Mouse (Mus musculus): Measurements from ENCODE around the gene Rnf5. TPM values are rescaled to one million over a fixed set of nuclear protein-coding genes. Genes with fewer than 3 reads are reported as not detected.
A peak's percentile ranks its signal among the peaks of the same experiment; 100 is the strongest.

The Rnf5 gene
- polyA plus RNA-seq, 1 experiment from 2014 or later: 88.4 TPM

- Histone ChIP-seq H3K36me3 (replicated peaks) (no peaks in the 10 kb centered on the region), H3K4me2 (no peak overlapping the region), H3K27ac (replicated peaks) (no peak overlapping the region), H3K9ac (no peak overlapping the region), H3K27me3 (peaks cover 21% of the 10 kb centered on the region), H3K4me3 (replicated peaks) (no peak overlapping the region), H3K4me1 (replicated peaks) (peaks cover 18% of the 10 kb centered on the region), H3K9me3 (replicated peaks) (no peaks in the 10 kb centered on the region)
- ATAC-seq (ENCODE audit: insufficient read depth): no peak
- WGBS (ENCODE audit: insufficient replicate concordance): 62% methylated on average over 3 of the region's 3 CpGs
Measured at GRCm38 (mm10) chr17:34562595-34562994, 40.9 kb downstream of the Rnf5 start.

DNA sequence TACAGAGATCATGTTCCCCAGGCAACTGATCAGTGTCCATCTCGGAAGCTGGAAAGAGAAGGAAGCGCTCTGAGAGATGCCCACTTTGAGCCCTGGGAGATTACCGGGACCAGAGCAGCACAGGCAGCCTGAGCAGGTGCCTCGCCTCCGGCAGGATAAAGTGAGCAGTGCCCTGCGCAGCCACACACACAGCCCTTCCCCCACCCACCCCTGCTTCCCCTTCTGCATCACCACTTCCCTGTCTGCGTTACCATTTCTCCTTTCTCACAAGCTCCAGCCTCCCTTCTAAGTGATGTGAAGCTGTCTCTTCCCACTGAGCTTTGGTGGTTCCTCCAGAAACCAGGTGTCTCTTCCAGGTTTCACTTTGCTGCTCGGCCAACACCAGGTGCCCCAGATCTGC lies 42.3 kb downstream of the Rnf5 start:
- no peaks in the 10 kb centered on the region for H3K9me3 ChIP-seq (replicated peaks)
- ATAC-seq (ENCODE audit: insufficient read depth): no peak
- H3K4me2 ChIP-seq: peak overlapping the region; percentile 27; the same call in 1 of the 2 replicates
- no peak overlapping the region for H3K9ac ChIP-seq
- H3K27ac ChIP-seq (replicated peaks): 0 out of 2 replicates have a peak overlapping the region, but pooled peaks have one; percentile 15
- H3K4me3 ChIP-seq (replicated peaks): no peak overlapping the region
- WGBS (ENCODE audit: insufficient replicate concordance): 24% methylated on average over 8 of the region's 8 CpGs
- H3K4me1 ChIP-seq (replicated peaks): peaks cover 18% of the 10 kb centered on the region
- peaks cover 25% of the 10 kb centered on the region; the same call in 1 of the 2 replicates for H3K27me3 ChIP-seq
- H3K36me3 ChIP-seq (replicated peaks): no peaks in the 10 kb centered on the region

- no peaks in the 10 kb centered on the region for H3K36me3 ChIP-seq (replicated peaks)
- no peak overlapping the region for H3K9ac ChIP-seq
- H3K4me2 ChIP-seq: no peak overlapping the region
- no peak for ATAC-seq (ENCODE audit: insufficient read depth)
- peaks cover 23% of the 10 kb centered on the region; the same call in 1 of the 2 replicates for H3K27me3 ChIP-seq
- H3K27ac ChIP-seq (replicated peaks): no peak overlapping the region
- 77% methylated on average over 6 of the region's 6 CpGs for WGBS (ENCODE audit: insufficient replicate concordance)
- H3K4me1 ChIP-seq (replicated peaks): peaks cover 18% of the 10 kb centered on the region
- H3K4me3 ChIP-seq (replicated peaks): no peak overlapping the region
- no peaks in the 10 kb centered on the region for H3K9me3 ChIP-seq (replicated peaks)
Measured at GRCm38 (mm10) chr17:34560438-34560837, 43.1 kb downstream of the Rnf5 start.

DNA sequence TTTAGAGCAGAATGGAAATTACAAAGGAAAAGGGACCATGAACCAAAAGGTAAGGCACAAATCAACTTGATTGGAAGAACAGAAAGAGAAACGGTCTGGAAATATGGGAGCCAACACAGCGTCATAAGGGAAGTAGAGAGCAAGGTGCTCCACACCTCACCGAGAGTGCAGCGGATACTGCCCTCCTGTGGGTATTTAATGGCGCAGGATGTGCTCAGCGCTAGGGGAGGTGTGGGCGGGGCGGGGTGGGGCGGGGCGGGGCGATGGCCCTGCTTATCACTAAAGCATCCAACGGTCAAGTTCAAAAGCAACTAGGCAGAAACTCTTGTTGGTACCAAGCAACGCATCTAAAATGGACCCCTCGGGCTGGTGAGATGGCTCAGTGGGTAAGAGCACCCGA lies 43.6 kb downstream of the Rnf5 start:
- peak; percentile 19; the same call in 1 of the 2 replicates for ATAC-seq (ENCODE audit: insufficient read depth)
- H3K9me3 ChIP-seq (replicated peaks): no peaks in the 10 kb centered on the region
- H3K4me3 ChIP-seq (replicated peaks): no peak overlapping the region
- H3K36me3 ChIP-seq (replicated peaks): no peaks in the 10 kb centered on the region
- H3K9ac ChIP-seq: no peak overlapping the region
- no peak overlapping the region for H3K27ac ChIP-seq (replicated peaks)
- H3K27me3 ChIP-seq: peaks cover 18% of the 10 kb centered on the region; the same call in 1 of the 2 replicates
- no peak overlapping the region for H3K4me2 ChIP-seq
- WGBS (ENCODE audit: insufficient replicate concordance): 23% methylated on average over 15 of the region's 15 CpGs
- H3K4me1 ChIP-seq (replicated peaks): peaks cover 18% of the 10 kb centered on the region

GRCm38 (mm10) chr17:34559116-34559515 lies 44.4 kb downstream of the Rnf5 start:
- no peaks in the 10 kb centered on the region for H3K36me3 ChIP-seq (replicated peaks)
- peaks cover 18% of the 10 kb centered on the region for H3K4me1 ChIP-seq (replicated peaks)
- no peak overlapping the region for H3K27ac ChIP-seq (replicated peaks)
- peaks cover 15% of the 10 kb centered on the region; the same call in 1 of the 2 replicates for H3K27me3 ChIP-seq
- H3K4me3 ChIP-seq (replicated peaks): no peak overlapping the region
- H3K9me3 ChIP-seq (replicated peaks): no peaks in the 10 kb centered on the region
- 71% methylated on average over 7 of the region's 7 CpGs for WGBS (ENCODE audit: insufficient replicate concordance)
- no peak overlapping the region for H3K9ac ChIP-seq
- no peak for ATAC-seq (ENCODE audit: insufficient read depth)
- H3K4me2 ChIP-seq: no peak overlapping the region

GRCm38 (mm10) chr17:34557411-34557810 lies 46.1 kb downstream of the Rnf5 start:
- WGBS (ENCODE audit: insufficient replicate concordance): 55% methylated on average over 11 of the region's 11 CpGs
- H3K27me3 ChIP-seq: peaks cover 15% of the 10 kb centered on the region; the same call in 1 of the 2 replicates
- H3K9me3 ChIP-seq (replicated peaks): no peaks in the 10 kb centered on the region
- no peak overlapping the region for H3K27ac ChIP-seq (replicated peaks)
- no peak overlapping the region for H3K9ac ChIP-seq
- H3K4me2 ChIP-seq: no peak overlapping the region
- no peak overlapping the region for H3K4me3 ChIP-seq (replicated peaks)
- peaks cover 18% of the 10 kb centered on the region for H3K4me1 ChIP-seq (replicated peaks)
- no peak for ATAC-seq (ENCODE audit: insufficient read depth)
- H3K36me3 ChIP-seq (replicated peaks): no peaks in the 10 kb centered on the region

DNA sequence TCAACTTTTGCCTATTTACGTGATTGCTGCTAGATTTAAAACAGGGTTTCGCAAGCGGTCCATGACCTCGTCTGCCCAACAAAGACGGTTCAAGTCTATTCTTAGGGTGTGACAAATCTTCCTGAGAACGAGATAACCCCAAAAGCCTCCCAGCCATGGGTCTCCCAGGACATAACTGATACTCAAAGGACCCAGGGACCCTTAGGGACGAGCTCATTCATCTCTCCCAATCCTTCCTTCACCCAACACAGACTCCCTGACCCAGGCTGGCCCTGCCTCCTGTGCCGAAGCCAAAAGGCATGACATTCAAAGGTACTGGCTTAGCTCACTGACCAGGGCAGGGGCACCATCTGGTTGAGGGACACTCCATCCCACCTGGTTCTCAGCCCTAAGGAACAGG lies 47.1 kb downstream of the Rnf5 start:
- H3K4me2 ChIP-seq: no peak overlapping the region
- no peaks in the 10 kb centered on the region for H3K9me3 ChIP-seq (replicated peaks)
- H3K36me3 ChIP-seq (replicated peaks): no peaks in the 10 kb centered on the region
- H3K27ac ChIP-seq (replicated peaks): no peak overlapping the region
- H3K4me1 ChIP-seq (replicated peaks): peaks cover 18% of the 10 kb centered on the region
- no peak for ATAC-seq (ENCODE audit: insufficient read depth)
- H3K27me3 ChIP-seq: peaks cover 15% of the 10 kb centered on the region; the same call in 1 of the 2 replicates
- H3K9ac ChIP-seq: no peak overlapping the region
- 48% methylated on average over 8 of the region's 8 CpGs for WGBS (ENCODE audit: insufficient replicate concordance)
- H3K4me3 ChIP-seq (replicated peaks): no peak overlapping the region

DNA sequence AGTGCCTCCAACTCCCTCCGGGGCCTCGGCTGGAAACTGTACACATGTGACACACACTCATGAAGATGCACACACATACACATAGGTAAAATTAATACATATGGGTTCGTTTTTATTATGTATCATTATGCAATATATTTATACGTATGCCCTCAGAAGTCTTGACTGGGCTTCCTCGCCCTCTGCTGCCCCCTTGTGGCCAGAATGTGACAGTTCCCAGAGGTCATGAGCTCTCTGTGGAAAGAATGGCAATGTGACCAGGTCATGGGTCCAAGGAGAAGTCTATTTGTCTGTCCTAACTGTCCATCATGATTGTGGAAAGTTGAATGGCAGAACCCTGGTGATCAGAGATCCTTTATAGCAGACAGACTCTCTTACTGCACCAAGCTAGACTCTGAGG lies 48.0 kb downstream of the Rnf5 start:
- Histone ChIP-seq H3K4me3 (replicated peaks) (no peak overlapping the region), H3K9ac (no peak overlapping the region), H3K36me3 (replicated peaks) (no peaks in the 10 kb centered on the region), H3K27ac (replicated peaks) (no peak overlapping the region), H3K9me3 (replicated peaks) (no peaks in the 10 kb centered on the region), H3K4me1 (replicated peaks) (peaks cover 9% of the 10 kb centered on the region), H3K4me2 (no peak overlapping the region), H3K27me3 (peaks cover 15% of the 10 kb centered on the region; the same call in 1 of the 2 replicates)
- WGBS (ENCODE audit: insufficient replicate concordance): 18% methylated on average over 5 of the region's 5 CpGs
- no peak for ATAC-seq (ENCODE audit: insufficient read depth)

Other genes with a start within 250 kb of the Rnf5 start
- 0.03 TPM in 1 of 2 replicates, not detected in the other for gene Btnl2, start 248.9 kb downstream of the Rnf5 start, polyA plus RNA-seq (2015; fragmentation: Nextera tagmentation; extraction: Ambion mirVana)
- 0.05 TPM in 1 of 2 replicates, not detected in the other for gene Btnl1, start 226.6 kb downstream of the Rnf5 start, polyA plus RNA-seq (2015; fragmentation: Nextera tagmentation; extraction: Ambion mirVana)
- gene BC051142, start 204.9 kb downstream of the Rnf5 start, polyA plus RNA-seq (2015; fragmentation: Nextera tagmentation; extraction: Ambion mirVana): not detected in 2 replicates
- gene Btnl4, start 126.4 kb downstream of the Rnf5 start, polyA plus RNA-seq (2015; fragmentation: Nextera tagmentation; extraction: Ambion mirVana): not detected in 2 replicates
- not detected in 2 replicates for gene Btnl6, start 86.3 kb downstream of the Rnf5 start, polyA plus RNA-seq (2015; fragmentation: Nextera tagmentation; extraction: Ambion mirVana)
- gene Notch4, start 39.4 kb downstream of the Rnf5 start, polyA plus RNA-seq (2015; fragmentation: Nextera tagmentation; extraction: Ambion mirVana): 0.64 and 0.75 TPM in 2 replicates
- 14.9 and 17.6 TPM in 2 replicates for gene Gpsm3, start 13.9 kb downstream of the Rnf5 start, polyA plus RNA-seq (2015; fragmentation: Nextera tagmentation; extraction: Ambion mirVana)
- 2.4 and 2.8 TPM in 2 replicates for gene Pbx2, start 12.4 kb downstream of the Rnf5 start, polyA plus RNA-seq (2015; fragmentation: Nextera tagmentation; extraction: Ambion mirVana)
- 0.70 and 0.88 TPM in 2 replicates for gene Ager, start 5.8 kb downstream of the Rnf5 start, polyA plus RNA-seq (2015; fragmentation: Nextera tagmentation; extraction: Ambion mirVana)
- 21.1 and 23.6 TPM in 2 replicates for gene Agpat1, start 572 bp upstream of the Rnf5 start, polyA plus RNA-seq (2015; fragmentation: Nextera tagmentation; extraction: Ambion mirVana)
- 0.20 and 0.33 TPM in 2 replicates for gene Egfl8, start 12.3 kb upstream of the Rnf5 start, polyA plus RNA-seq (2015; fragmentation: Nextera tagmentation; extraction: Ambion mirVana)
- gene Ppt2, start 24.8 kb upstream of the Rnf5 start, polyA plus RNA-seq (2015; fragmentation: Nextera tagmentation; extraction: Ambion mirVana): 10.7 and 10.8 TPM in 2 replicates
- not detected in 2 replicates for gene Prrt1, start 25.8 kb upstream of the Rnf5 start, polyA plus RNA-seq (2015; fragmentation: Nextera tagmentation; extraction: Ambion mirVana)
- 4.0 and 5.0 TPM in 2 replicates for gene Fkbpl, start 41.1 kb upstream of the Rnf5 start, polyA plus RNA-seq (2015; fragmentation: Nextera tagmentation; extraction: Ambion mirVana)
- 19.9 and 21.2 TPM in 2 replicates for gene Atf6b, start 43.5 kb upstream of the Rnf5 start, polyA plus RNA-seq (2015; fragmentation: Nextera tagmentation; extraction: Ambion mirVana)
- 0.17 and 0.20 TPM in 2 replicates for gene Tnxb, start 66.8 kb upstream of the Rnf5 start, polyA plus RNA-seq (2015; fragmentation: Nextera tagmentation; extraction: Ambion mirVana)
- 9.8 and 17.1 TPM in 2 replicates for gene C4b, start 140.2 kb upstream of the Rnf5 start, polyA plus RNA-seq (2015; fragmentation: Nextera tagmentation; extraction: Ambion mirVana)
- gene Cyp21a1, start 200.9 kb upstream of the Rnf5 start, polyA plus RNA-seq (2015; fragmentation: Nextera tagmentation; extraction: Ambion mirVana): 0.24 and 0.50 TPM in 2 replicates
- 12.0 and 14.1 TPM in 2 replicates for gene Stk19, start 233.3 kb upstream of the Rnf5 start, polyA plus RNA-seq (2015; fragmentation: Nextera tagmentation; extraction: Ambion mirVana)
- gene Dxo, start 233.3 kb upstream of the Rnf5 start, polyA plus RNA-seq (2015; fragmentation: Nextera tagmentation; extraction: Ambion mirVana): 29.8 and 31.2 TPM in 2 replicates
- gene Skiv2l, start 246.5 kb upstream of the Rnf5 start, polyA plus RNA-seq (2015; fragmentation: Nextera tagmentation; extraction: Ambion mirVana): 24.5 and 29.2 TPM in 2 replicates
- 45.6 and 46.7 TPM in 2 replicates for gene Nelfe, start 246.7 kb upstream of the Rnf5 start, polyA plus RNA-seq (2015; fragmentation: Nextera tagmentation; extraction: Ambion mirVana)